In the genomic region with DNA sequence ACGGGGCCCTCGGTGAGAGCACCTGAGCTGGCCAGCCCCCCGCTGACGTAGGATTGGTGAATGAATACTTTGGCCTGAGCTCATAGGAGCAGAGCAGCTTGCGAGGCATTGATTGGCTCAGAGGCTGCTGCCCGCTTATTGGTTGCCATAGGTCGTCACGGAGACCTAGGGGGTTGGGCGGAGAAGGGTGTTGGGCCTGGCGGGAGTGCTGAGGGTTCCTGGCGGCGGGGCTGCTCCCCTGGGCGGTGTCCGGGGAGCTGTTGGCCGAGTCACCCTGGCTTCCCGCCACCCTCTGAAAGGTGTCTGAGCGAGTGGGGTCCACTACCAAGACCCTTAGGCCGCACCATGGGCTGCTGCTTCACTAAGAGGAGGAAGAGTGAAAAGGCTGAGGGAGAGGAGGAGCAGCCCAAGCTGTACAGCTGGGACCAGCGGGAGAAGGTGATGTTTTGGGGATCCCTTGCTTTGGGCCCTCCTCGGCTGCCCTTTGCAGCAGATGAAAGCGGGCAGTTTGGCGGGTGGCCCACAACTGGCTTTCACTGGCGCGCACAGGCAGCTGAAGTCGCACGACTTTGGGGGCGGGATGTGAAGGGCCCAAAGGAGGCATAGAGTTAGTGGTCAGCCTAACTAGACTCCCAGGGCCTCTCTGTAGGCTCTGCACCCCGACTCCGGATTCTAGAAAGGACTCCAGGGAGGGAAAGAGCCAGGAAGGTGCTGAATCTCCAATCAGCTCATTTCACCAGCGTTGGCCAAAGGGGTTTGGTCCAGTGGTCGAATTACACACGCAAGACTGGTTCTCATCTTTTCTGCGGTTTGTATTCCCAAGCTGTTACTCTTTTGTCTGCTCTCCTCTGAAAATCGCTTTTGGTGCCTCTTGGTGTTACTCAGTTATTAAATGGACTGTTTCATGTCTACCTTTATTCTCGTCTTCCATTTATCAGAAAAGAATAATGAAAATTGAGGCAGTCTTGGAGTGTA, we compare ENCODE assay signal across 8 mouse cellular contexts. TPM values are rescaled to one million over a fixed set of nuclear protein-coding genes. Genes with fewer than 3 reads are reported as not detected.
DNase-seq lines count a peak whose midpoint lies in the region; ATAC-seq lines count a peak whose summit lies in the region.

TSS of gene Rp2 (plus strand) at position 91 of the 975 bp plus-strand sequence.

- peak within 1 kb of the TSS; percentile 73 for H3K27ac ChIP-seq in hindbrain, embryonic 15.5 days (replicated peaks)
- H3K27ac ChIP-seq in macrophage, result peak within 1 kb of the TSS; percentile 75

- ATAC-seq in hindbrain, embryonic 15.5 days (ENCODE audit: low FRiP score, low read depth), result peak; percentile 100

- no peaks in the 10 kb centered on the region for H3K9me3 ChIP-seq in hindbrain, embryonic 15.5 days

- no peaks in the 10 kb centered on the region for H3K36me3 ChIP-seq in hindbrain, embryonic 15.5 days
- no peaks in the 10 kb centered on the region for H3K36me3 ChIP-seq in macrophage (ENCODE audit: inconsistent target)

- WGBS in hindbrain, embryonic 15.5 days, result 19% methylated on average over 35 of the region's 35 CpGs
- WGBS in macrophage (ENCODE audit: missing documents), result 12% methylated on average over 34 of the region's 35 CpGs

- peaks cover 49% of the 10 kb centered on the region for H3K79me2 ChIP-seq in macrophage (ENCODE audit: inconsistent target)

- H3K9ac ChIP-seq in hindbrain, embryonic 15.5 days, result peak within 1 kb of the TSS; percentile 70

- H3K4me1 ChIP-seq in hindbrain, embryonic 15.5 days (replicated peaks), result peaks cover 9% of the 10 kb centered on the region

- H3K4me2 ChIP-seq in hindbrain, embryonic 15.5 days, result peak within 1 kb of the TSS; percentile 59

- H3K4me3 ChIP-seq in hindbrain, embryonic 15.5 days, result peak within 1 kb of the TSS; percentile 66
- peak within 1 kb of the TSS; percentile 70 for H3K4me3 ChIP-seq in macrophage (ENCODE audit: inconsistent target)

- no peaks in the 10 kb centered on the region for H3K27me3 ChIP-seq in hindbrain, embryonic 15.5 days

- DNase-seq in T-cell, adult 2 months (ENCODE audit: low spot score), result peak; percentile 85
- DNase-seq in cerebellum, postnatal 36 days, result peak; percentile 74 to 78
- peak; percentile 70 to 77 for DNase-seq in frontal cortex, postnatal 36 days (ENCODE audit: low spot score in 2 of 2)
- DNase-seq in left cerebral cortex, adult 18-20 months (ENCODE audit: low spot score in 2 of 2), result peak; percentile 64 to 77
- peak; percentile 85 for DNase-seq in right cerebral cortex, adult 18-20 months
- peak; percentile 11 for DNase-seq in urinary bladder, postnatal 10 days (ENCODE audit: low spot score)

RNA-seq across cellular contexts. Expression of gene Rp2, which starts in this region (rescaled TPM):
- 15.5 and 15.9 TPM in 2 replicates for polyA plus RNA-seq in hindbrain, embryonic 15.5 days (2015; fragmentation: Nextera tagmentation; extraction: Ambion mirVana)
- total RNA-seq in left cerebral cortex, adult 18-20 months (2021), result 10 to 100 TPM; 17.5 to 19.0 TPM
- total RNA-seq in macrophage (2018; cell fraction: chromatin; rRNA removed), result 100 to 1,000 TPM in 6 of 26 experiments, 10 to 100 TPM in 20; 13.3 to 146 (median 72.8) TPM
- total RNA-seq in macrophage (2018; cell fraction: cytosol; rRNA removed), result 10 to 100 TPM; 37.3 to 72.5 (median 53.2) TPM
- total RNA-seq in macrophage (2018; cell fraction: nucleus; rRNA removed), result 100 to 1,000 TPM in 4 of 26 experiments, 10 to 100 TPM in 22; 23.0 to 134 (median 67.7) TPM
- polyA plus RNA-seq in macrophage (2018), result 26.7 to 43.9 TPM (median 36.2 TPM) in 3 replicates

Comparison
In these comparisons a context has a peak if more than half of its experiments do, and no peak if none do; other contexts are left out.
1. Peak in every context shown above with its lines: DNase-seq, ATAC-seq, H3K4me3 ChIP-seq and H3K27ac ChIP-seq.
2. DNase-seq: peak in every context shown above with its lines; median percentile 85 in T-cell, adult 2 months; 85 in right cerebral cortex, adult 18-20 months; 76 in cerebellum, postnatal 36 days; 74 in frontal cortex, postnatal 36 days; 70 in left cerebral cortex, adult 18-20 months; 11 in urinary bladder, postnatal 10 days.